Mouse (Mus musculus): ENCODE results near the gene Aqp9. TPM values are rescaled to one million over a fixed set of nuclear protein-coding genes. Genes with fewer than 3 reads are reported as not detected.

Gene Aqp9
- polyA plus RNA-seq, 1 experiment from 2014 or later: 0.51 TPM

DNA sequence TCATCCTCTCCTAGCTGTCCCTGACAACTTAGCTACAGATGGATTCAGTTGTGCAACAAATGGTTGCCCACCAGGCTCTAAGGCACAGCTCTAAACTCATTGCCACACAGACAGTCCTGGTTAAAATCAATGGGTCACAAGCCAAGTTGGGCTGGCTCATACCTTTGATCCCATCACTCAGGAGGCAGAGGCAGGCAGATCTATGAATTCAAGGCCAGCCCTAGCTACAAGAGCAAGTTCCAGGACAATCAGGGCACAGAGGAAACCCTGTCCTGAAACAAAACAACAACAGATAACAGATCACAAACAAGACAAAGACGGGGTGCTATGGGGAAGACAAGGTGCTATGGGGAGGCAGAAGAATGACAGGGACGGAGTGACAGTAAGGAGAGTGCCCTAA lies 3.0 kb downstream of the Aqp9 start:
- H3K27me3 ChIP-seq: no peaks in the 10 kb centered on the region
- no peak overlapping the region for H3K9ac ChIP-seq
- no peak for ATAC-seq (ENCODE audit: low FRiP score)
- H3K4me1 ChIP-seq (replicated peaks): peaks cover 4% of the 10 kb centered on the region; the same call in 1 of the 2 replicates
- H3K9me3 ChIP-seq: no peaks in the 10 kb centered on the region
- H3K4me2 ChIP-seq: no peak overlapping the region
- no peak overlapping the region for H3K27ac ChIP-seq
- H3K36me3 ChIP-seq: no peaks in the 10 kb centered on the region
- no peak overlapping the region for H3K4me3 ChIP-seq
- WGBS: 90% methylated on average over 2 of the region's 2 CpGs

DNA sequence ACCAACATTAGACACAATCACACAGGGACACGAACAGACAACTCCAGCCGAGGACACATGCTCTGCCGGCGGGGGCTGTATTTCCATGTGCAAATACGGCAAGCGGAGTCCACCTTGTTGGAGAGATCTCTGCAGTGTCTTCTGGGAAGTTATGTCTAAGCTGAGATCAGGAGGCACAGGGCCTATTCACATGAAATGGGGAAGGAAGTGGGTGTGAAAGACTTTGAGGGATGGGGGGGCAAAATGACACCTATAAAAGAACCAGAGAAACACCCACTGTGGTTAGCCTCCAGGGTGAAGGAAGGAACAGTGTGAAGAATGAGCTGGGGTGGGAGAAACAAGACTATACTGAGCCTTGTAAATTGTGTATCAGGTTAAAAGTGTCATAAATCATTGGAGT lies 3.4 kb downstream of the Aqp9 start:
- Histone ChIP-seq H3K4me2 (no peak overlapping the region), H3K4me1 (replicated peaks) (peaks cover 4% of the 10 kb centered on the region; the same call in 1 of the 2 replicates), H3K36me3 (no peaks in the 10 kb centered on the region), H3K27ac (no peak overlapping the region), H3K9ac (no peak overlapping the region), H3K27me3 (no peaks in the 10 kb centered on the region), H3K9me3 (no peaks in the 10 kb centered on the region), H3K4me3 (no peak overlapping the region)
- WGBS: 92% methylated on average over 6 of the region's 6 CpGs
- ATAC-seq (ENCODE audit: low FRiP score): no peak

DNA sequence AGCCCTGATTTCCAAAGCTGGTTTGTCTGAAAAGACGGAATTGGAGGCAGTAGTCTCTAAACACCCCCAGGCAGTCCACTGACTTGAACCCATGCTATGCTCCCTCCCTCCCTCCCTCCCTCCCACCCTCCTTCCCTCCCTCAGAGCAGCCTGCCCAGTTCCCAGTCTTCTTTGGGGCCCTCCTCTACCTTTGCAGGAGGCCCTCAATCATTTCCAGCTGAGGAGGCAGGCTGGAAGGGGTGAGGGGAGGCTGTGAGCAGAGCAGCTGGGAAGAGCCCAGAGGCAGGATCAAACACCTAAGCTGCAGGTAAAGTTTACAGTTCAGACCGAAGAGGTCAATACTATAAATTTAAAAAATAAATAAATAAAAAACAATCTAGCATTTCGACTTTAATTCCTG lies 4.1 kb downstream of the Aqp9 start:
- H3K9ac ChIP-seq: no peak overlapping the region

DNA sequence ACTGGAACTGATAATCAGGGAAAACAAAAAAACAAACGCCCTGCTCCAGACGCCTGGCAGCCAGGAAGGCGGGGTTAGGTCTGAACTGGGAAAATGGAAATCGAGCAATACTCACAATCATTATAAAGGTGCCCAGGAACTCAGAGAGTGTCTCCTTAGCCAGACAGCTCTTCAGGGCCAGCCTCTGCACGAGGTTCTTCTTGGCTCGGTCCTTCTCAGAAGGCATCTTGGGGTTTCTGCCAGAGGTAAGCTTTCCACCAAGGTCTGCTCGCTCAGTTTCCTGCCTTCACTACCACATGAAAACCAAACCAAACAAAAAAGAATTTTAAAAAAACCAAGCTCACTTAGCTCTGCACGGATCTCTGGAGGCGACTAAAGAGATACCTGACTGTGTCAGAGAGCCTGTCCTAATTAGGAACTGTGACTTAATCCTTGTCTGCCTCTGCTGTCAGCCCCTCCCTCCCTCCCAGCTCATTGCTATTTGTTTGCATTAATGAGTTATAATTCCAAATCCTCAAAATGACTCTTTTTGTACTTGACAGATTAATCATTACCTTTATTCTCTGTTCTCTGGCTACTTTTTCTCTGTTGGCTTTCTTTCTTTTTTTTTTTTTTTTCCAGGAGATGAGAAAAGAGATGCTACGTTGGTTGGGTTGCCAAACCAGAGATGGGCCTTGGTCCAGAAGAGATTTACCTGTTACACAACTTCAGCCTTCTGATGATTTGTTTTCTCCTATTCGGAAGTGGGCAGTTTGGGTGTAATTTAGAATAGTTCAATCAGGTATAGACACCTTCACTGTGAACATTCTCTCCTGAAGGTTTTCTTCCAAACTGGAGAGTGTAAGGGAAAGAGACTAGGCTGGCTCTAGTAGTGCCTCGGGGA lies 5.4 kb downstream of the Aqp9 start:
- no peak for ATAC-seq (ENCODE audit: low FRiP score)
- H3K27me3 ChIP-seq: no peaks in the 10 kb centered on the region
- 74% methylated on average over 12 of the region's 12 CpGs for WGBS
- H3K9me3 ChIP-seq: no peaks in the 10 kb centered on the region
- no peak overlapping the region for H3K4me3 ChIP-seq
- H3K36me3 ChIP-seq: no peaks in the 10 kb centered on the region
- H3K9ac ChIP-seq: no peak overlapping the region
- H3K4me1 ChIP-seq (replicated peaks): peaks cover 4% of the 10 kb centered on the region; the same call in 1 of the 2 replicates
- no peak overlapping the region for H3K27ac ChIP-seq
- H3K4me2 ChIP-seq: no peak overlapping the region

More for the DNA sequence above, 4.1 kb downstream of the Aqp9 start:
- no peak overlapping the region for H3K27ac ChIP-seq
- no peak overlapping the region for H3K4me2 ChIP-seq
- H3K4me1 ChIP-seq (replicated peaks): peaks cover 4% of the 10 kb centered on the region; the same call in 1 of the 2 replicates
- 81% methylated on average over 3 of the region's 3 CpGs for WGBS
- no peak overlapping the region for H3K4me3 ChIP-seq
- no peaks in the 10 kb centered on the region for H3K27me3 ChIP-seq
- no peaks in the 10 kb centered on the region for H3K9me3 ChIP-seq
- no peaks in the 10 kb centered on the region for H3K36me3 ChIP-seq
- ATAC-seq (ENCODE audit: low FRiP score): no peak

DNA sequence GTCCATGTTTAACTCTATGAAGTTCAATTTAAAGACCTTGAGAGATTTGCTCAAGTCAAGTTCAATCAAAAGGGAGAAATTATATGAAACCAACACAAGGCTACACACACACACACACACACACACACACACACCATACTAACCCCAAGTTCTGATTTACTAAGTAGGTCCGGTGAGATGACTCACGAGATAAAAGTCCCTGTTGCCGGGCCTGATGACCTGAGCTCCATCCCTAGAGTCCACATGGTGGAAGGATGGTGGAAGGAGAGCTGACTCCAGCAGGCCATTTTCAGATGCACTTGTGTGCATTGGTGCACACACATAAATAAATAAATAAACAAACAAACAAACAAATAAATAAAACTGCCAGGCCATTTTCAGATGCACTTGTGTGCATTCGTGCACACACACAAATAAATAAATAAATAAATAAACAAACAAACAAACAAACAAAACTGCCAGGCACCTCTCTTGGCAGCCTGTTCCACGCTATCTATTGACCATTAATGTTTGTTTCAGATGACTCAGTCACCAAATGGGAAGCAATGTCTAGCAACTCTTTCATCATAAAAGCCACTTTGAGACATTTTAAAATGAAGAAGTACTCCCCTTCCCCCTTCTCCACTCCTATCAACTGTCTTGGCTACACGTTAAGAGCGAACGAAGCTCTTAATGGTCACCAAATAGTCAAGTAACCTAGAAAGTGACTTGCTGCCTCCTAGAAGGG lies 6.2 kb downstream of the Aqp9 start:
- WGBS: 91% methylated on average over 8 of the region's 8 CpGs
- Histone ChIP-seq H3K9ac (no peak overlapping the region), H3K27me3 (no peaks in the 10 kb centered on the region), H3K9me3 (no peaks in the 10 kb centered on the region), H3K4me1 (replicated peaks) (no peaks in the 10 kb centered on the region), H3K4me2 (no peak overlapping the region), H3K4me3 (no peak overlapping the region), H3K36me3 (no peaks in the 10 kb centered on the region), H3K27ac (no peak overlapping the region)
- ATAC-seq (ENCODE audit: low FRiP score): no peak

DNA sequence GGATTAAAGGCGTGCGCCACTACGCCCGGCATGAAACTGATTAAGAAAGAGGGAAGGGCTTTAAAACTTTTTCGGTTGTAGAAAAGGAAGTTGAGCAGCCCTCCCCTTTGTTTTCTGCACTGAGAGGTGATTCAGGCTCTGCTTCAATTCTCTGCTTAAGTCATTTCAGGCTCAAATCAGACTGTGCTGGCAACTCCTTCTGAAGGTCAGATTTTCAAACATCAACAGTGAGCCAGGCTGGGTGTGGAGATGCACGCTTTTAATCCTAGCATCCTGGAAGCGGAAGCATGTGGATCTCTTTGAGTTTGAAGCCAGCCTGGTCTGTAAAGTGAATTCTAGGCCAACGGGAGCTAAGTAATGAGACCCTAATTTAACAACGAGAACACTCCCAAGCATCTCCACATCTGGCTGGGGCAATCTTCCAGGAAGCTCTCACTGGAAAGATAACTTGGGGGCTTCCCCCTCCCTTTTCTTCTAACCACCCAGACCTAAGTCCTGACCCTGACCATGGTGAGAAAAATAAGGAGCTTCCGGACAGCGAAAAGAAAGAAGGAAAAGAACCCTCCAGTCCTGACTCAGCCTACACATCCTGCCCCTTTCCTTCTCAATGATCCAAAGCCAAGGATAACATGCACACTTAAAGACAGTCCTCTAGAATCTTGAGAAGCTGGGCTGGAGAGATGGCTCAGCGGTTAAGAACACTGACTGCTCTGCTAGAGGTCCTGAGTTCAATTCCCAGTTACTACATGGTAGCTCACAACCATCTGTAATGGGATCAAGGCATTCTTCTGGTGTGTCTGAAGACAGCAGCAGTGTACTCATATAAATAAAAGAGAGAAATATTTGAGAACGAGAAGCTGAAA lies 7.4 kb downstream of the Aqp9 start:
- 93% methylated on average over 13 of the region's 13 CpGs for WGBS
- Histone ChIP-seq H3K4me2 (no peak overlapping the region), H3K9ac (no peak overlapping the region), H3K4me3 (no peak overlapping the region), H3K9me3 (no peaks in the 10 kb centered on the region), H3K4me1 (replicated peaks) (no peaks in the 10 kb centered on the region), H3K36me3 (no peaks in the 10 kb centered on the region), H3K27me3 (no peaks in the 10 kb centered on the region), H3K27ac (no peak overlapping the region)
- ATAC-seq (ENCODE audit: low FRiP score): no peak

DNA sequence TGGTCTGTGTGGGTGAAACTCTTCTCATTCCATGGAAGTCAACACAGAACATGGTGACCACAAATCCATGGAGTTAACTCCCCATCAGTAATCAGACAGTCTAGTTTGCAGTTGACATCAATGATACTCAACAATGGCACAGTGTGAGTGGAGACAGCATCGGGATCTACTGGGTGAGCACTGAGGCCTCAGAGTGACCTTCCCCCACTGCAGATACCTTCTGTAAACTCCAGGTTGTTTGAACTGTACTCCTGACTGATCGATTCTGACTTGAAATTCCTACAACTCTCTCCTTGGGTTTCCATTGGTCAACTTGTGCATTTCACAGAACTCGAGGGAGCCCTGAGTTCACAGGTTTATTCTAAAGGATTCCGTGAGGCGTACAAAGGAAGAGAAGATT lies 8.8 kb downstream of the Aqp9 start:
- Histone ChIP-seq H3K9me3 (no peaks in the 10 kb centered on the region), H3K27me3 (no peaks in the 10 kb centered on the region), H3K36me3 (no peaks in the 10 kb centered on the region), H3K9ac (no peak overlapping the region), H3K4me1 (replicated peaks) (no peaks in the 10 kb centered on the region), H3K27ac (no peak overlapping the region), H3K4me2 (no peak overlapping the region), H3K4me3 (no peak overlapping the region)
- ATAC-seq (ENCODE audit: low FRiP score): no peak
- WGBS: 88% methylated on average over 5 of the region's 5 CpGs

DNA sequence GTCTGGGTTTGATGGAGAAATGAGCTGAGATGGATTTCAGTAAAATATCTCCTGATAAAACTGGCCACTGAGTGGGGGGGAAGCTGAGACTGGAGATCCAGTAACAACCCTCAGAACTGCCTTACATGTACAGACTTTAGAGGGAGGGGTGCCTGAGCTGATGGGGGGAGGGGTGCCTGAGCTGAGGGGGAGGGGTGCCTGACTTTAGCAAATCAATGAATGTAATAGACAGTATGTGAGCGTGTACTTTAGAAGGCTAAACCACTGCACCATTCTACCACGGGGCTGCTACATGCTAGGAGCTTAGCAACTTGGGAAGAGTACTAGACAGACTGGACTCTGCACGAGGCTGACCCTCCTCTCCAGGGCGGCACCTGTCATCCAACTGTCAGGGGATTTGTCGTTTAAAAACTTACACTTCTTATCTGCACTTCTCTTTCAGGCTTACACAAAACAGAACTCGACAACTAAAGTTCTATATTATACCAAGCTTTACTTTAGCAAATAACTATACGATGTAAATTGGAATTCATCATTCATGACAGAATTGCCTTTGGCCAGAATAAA lies 9.3 kb downstream of the Aqp9 start:
- Histone ChIP-seq H3K27ac (no peak overlapping the region), H3K4me2 (no peak overlapping the region), H3K4me3 (no peak overlapping the region), H3K4me1 (replicated peaks) (no peaks in the 10 kb centered on the region), H3K36me3 (no peaks in the 10 kb centered on the region), H3K9ac (no peak overlapping the region), H3K27me3 (no peaks in the 10 kb centered on the region), H3K9me3 (no peaks in the 10 kb centered on the region)
- 94% methylated on average over 7 of the region's 7 CpGs for WGBS
- no peak for ATAC-seq (ENCODE audit: low FRiP score)

DNA sequence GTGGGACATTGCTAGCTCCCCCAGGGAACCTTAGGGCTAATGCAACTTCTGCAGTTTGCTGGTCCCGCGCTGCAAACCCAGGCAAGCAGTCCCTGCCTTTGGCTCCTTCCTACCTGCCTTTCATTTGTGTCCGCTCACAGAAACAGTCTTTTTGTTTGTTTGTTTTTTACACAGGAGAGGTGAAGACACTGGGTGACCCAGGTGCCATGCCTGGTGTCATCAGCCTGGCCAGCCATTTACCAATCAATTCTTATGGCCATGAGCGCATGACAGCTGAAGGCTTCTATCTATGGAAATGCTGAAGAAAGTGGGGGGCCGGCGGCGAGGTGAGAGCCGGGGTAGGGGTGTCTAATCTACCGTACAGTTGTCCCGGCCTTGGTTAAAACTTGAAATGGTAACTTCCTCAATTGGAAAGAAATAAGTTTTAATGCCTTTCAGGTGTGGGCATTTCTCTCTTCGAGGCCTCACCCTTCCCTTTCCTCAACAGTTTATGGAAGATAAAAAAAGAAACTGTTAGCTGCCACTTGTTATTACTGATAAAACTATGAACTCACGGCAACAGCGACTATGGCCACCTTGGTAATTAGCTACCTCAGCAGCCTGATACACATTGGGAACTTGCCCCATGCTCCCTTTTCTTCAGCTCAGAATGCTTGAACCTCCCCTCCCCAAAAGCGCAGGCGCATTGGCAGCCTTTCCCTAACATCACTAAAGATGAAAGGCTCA lies 10.4 kb downstream of the Aqp9 start:
- H3K9me3 ChIP-seq: no peaks in the 10 kb centered on the region
- no peaks in the 10 kb centered on the region for H3K36me3 ChIP-seq
- no peak overlapping the region for H3K4me2 ChIP-seq
- 96% methylated on average over 15 of the region's 15 CpGs for WGBS
- H3K27me3 ChIP-seq: no peaks in the 10 kb centered on the region
- no peak for ATAC-seq (ENCODE audit: low FRiP score)
- H3K27ac ChIP-seq: no peak overlapping the region
- no peak overlapping the region for H3K4me3 ChIP-seq
- H3K9ac ChIP-seq: no peak overlapping the region
- no peaks in the 10 kb centered on the region for H3K4me1 ChIP-seq (replicated peaks)

DNA sequence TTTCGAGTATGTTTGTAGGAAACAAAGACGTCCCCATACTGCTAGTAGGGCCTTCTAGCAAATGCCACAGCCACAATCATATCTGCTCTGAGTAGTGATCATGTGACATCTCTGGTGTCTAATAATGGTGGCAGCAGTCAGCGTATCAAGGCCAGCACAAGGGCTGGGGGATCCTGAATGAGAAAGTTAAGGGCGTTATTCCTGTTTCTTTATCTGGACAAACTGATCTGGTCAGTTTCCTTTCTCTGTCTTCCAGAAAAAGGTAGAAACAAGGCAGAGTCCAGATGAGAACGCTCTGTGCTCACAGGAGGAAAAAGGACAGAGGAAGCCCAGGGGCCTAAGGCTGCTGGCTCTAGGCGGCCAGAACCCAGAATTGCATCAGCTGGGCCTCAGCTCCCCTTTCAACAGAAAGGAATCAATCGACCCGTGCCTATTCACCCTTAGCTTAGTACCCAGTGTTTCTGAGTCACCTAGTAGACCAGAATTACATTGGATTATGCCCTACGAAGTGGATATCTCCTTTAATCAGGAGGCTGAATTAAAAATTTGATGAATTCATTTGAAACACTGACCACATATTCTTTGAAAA lies 11.9 kb downstream of the Aqp9 start:
- 87% methylated on average over 9 of the region's 9 CpGs for WGBS
- no peaks in the 10 kb centered on the region for H3K9me3 ChIP-seq
- H3K4me1 ChIP-seq (replicated peaks): no peaks in the 10 kb centered on the region
- H3K9ac ChIP-seq: no peak overlapping the region
- ATAC-seq (ENCODE audit: low FRiP score): no peak
- H3K4me3 ChIP-seq: no peak overlapping the region
- H3K27ac ChIP-seq: no peak overlapping the region
- no peaks in the 10 kb centered on the region for H3K27me3 ChIP-seq
- H3K4me2 ChIP-seq: no peak overlapping the region
- no peaks in the 10 kb centered on the region for H3K36me3 ChIP-seq

DNA sequence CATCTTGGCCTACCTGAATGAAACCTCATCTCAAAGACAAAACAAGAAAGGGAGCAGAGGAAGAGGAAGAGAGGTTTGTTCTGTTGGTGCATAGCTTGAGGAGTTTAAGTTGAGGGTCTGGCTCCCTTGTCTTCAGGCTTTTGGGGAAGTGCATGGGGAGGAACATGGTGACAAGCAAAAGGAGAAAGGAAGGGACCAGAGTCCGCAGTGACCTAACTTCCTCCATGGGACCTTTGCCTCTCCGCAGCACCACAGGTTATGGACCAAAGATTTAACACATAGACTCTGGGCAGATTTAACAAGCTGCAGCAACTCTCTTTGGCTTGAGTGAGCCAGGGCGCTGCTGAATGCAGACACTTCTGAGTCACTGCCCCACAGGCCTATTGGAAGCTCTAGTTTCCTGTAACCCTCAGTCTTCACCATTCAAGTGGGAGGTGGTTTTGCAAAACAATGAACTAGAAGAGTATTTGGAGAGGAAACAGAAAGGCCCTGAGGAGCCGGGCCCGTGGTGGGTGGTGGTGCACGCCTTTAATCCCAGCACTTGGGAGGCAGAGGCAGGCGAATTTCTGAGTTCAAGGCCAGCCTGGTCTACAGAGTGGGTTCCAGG lies 13.0 kb downstream of the Aqp9 start:
- Histone ChIP-seq H3K9ac (no peak overlapping the region), H3K4me2 (no peak overlapping the region), H3K36me3 (no peaks in the 10 kb centered on the region), H3K4me3 (no peak overlapping the region), H3K27ac (no peak overlapping the region), H3K4me1 (replicated peaks) (no peaks in the 10 kb centered on the region), H3K27me3 (no peaks in the 10 kb centered on the region), H3K9me3 (no peaks in the 10 kb centered on the region)
- no peak for ATAC-seq (ENCODE audit: low FRiP score)
- 83% methylated on average over 7 of the region's 7 CpGs for WGBS
